Mouse (Mus musculus) spleen, adult 2 months (tissue): Measurements from ENCODE around the gene Kctd19. TPM values are rescaled to one million over a fixed set of nuclear protein-coding genes. Genes with fewer than 3 reads are reported as not detected.

Experiments used
- DNase-seq, 2 experiments: peaks; one replicate each; pipeline versions ENCODE4 v3.0.0 to v3.0.0-alpha.2; 2012 to 2021; ENCODE audit warnings: low spot score in 2 of 2, low read depth in 1 of 2
- H3K27ac ChIP-seq: fragments of 200-500 bp; 2 replicates; pipeline ENCODE4 v1.5.1; 2012; ENCODE audit warnings: low read length, inconsistent platforms; ENCODE audit not compliant: insufficient read depth
- H3K27me3 ChIP-seq: fragments of 200-500 bp; 2 replicates; pipeline ENCODE4 v1.6.1; 2012; ENCODE audit warnings: mild to moderate bottlenecking, moderate library complexity, low read length, inconsistent platforms; ENCODE audit not compliant: control insufficient read depth, insufficient read depth
- H3K36me3 ChIP-seq: fragments of 200-500 bp; 2 replicates; pipeline ENCODE4 v1.6.1; 2012; ENCODE audit warnings: mild to moderate bottlenecking, low read length, inconsistent platforms; ENCODE audit not compliant: control insufficient read depth, insufficient read depth
- H3K4me1 ChIP-seq: fragments of 200-500 bp; 2 replicates; pipeline ENCODE4 v1.6.1; 2011; ENCODE audit warnings: inconsistent platforms; ENCODE audit not compliant: control insufficient read depth, insufficient read depth, insufficient read length
- H3K4me3 ChIP-seq: fragments of 200-500 bp; 2 replicates; pipeline ENCODE4 v1.5.1; 2011; ENCODE audit warnings: mild to moderate bottlenecking, inconsistent platforms; ENCODE audit not compliant: insufficient read depth, insufficient read length; ENCODE audit errors: extremely low read depth
- CTCF ChIP-seq: fragments of 200-500 bp; IDR thresholded peaks from 2 replicates; pipeline ENCODE4 v1.5.1; 2011; ENCODE audit warnings: mild to moderate bottlenecking, inconsistent platforms; ENCODE audit not compliant: insufficient read depth, insufficient read length, insufficient replicate concordance; ENCODE audit errors: extremely low read depth
- POLR2A ChIP-seq: fragments of 200-500 bp; IDR thresholded peaks from 2 replicates; pipeline ENCODE4 v1.6.1; 2011; ENCODE audit warnings: low read depth, low read length, inconsistent platforms
- WGBS: fragments of 180-500 bp; shearing (Covaris S2); methylation state at CpG from one replicate; pipeline ENCODE4 v1.1.7; 2018; 5-methylcytosine and 5-hydroxymethylcytosine counted together
- polyA plus RNA-seq: library from polyadenylated mRNA; depleted of rRNA; stranded (reverse); fragments of >200 nt; gene quantifications from 2 replicates; pipeline ENCODE4 v1.2.3, GENCODE M21; 2012

The Kctd19 gene
- polyA plus RNA-seq, 1 experiment, result 0.62 TPM

GRCm38 (mm10) chr8:105384070-105384469, 29.2 kb downstream of the Kctd19 start:
- Histone ChIP-seq H3K4me1 (no peaks in the 10 kb centered on the region), H3K27ac (no peak overlapping the region), H3K4me3 (no peak overlapping the region), H3K36me3 (no peaks in the 10 kb centered on the region), H3K27me3 (no peaks in the 10 kb centered on the region)
- TF ChIP-seq POLR2A, result no peak
- no peak for TF ChIP-seq CTCF
- WGBS, result 92% methylated on average over 2 of the region's 2 CpGs
- DNase-seq, result no peak

GRCm38 (mm10) chr8:105380308-105380707, 33.0 kb downstream of the Kctd19 start:
- Histone ChIP-seq H3K36me3 (no peaks in the 10 kb centered on the region), H3K4me3 (no peak overlapping the region), H3K27ac (no peak overlapping the region), H3K4me1 (no peaks in the 10 kb centered on the region), H3K27me3 (no peaks in the 10 kb centered on the region)
- TF ChIP-seq POLR2A (no peak), CTCF (no peak)
- DNase-seq, result no peak
- 78% methylated on average over 12 of the region's 12 CpGs for WGBS

- Histone ChIP-seq H3K27me3 (no peaks in the 10 kb centered on the region), H3K4me3 (no peak overlapping the region), H3K36me3 (no peaks in the 10 kb centered on the region), H3K4me1 (no peaks in the 10 kb centered on the region), H3K27ac (no peak overlapping the region)
- no peak for DNase-seq
- WGBS, result 69% methylated on average over 19 of the region's 19 CpGs
- TF ChIP-seq POLR2A, result no peak
- no peak for TF ChIP-seq CTCF
These were observed 34.6 kb downstream of the Kctd19 start for GRCm38 (mm10) chr8:105378673-105379072.

- no peak overlapping the region for H3K27ac ChIP-seq
- no peak for DNase-seq
- H3K36me3 ChIP-seq, result no peaks in the 10 kb centered on the region
- H3K4me3 ChIP-seq, result no peak overlapping the region
- WGBS, result 51% methylated on average over 33 of the region's 33 CpGs
- H3K27me3 ChIP-seq, result no peaks in the 10 kb centered on the region
- no peaks in the 10 kb centered on the region for H3K4me1 ChIP-seq
- TF ChIP-seq POLR2A (no peak), CTCF (0 out of 2 replicates have a peak, but pooled peaks have one; percentile 12)
These were observed 38.8 kb downstream of the Kctd19 start for GRCm38 (mm10) chr8:105374513-105374966.

- Histone ChIP-seq H3K27ac (no peak within 1 kb of the TSS), H3K4me1 (no peaks in the 10 kb centered on the region), H3K4me3 (no peak within 1 kb of the TSS), H3K36me3 (no peaks in the 10 kb centered on the region), H3K27me3 (no peaks in the 10 kb centered on the region)
- WGBS, result 67% methylated on average over 2 of the region's 2 CpGs
- TF ChIP-seq CTCF (no peak), POLR2A (no peak)
- no peak for DNase-seq
These were observed 40.3 kb downstream of the Kctd19 start, which contains the start of gene Plekhg4 for GRCm38 (mm10) chr8:105373032-105373431. Gene Plekhg4 (plus strand): TSS chr8:105373274.

GRCm38 (mm10) chr8:105372473-105372872, 40.8 kb downstream of the Kctd19 start:
- H3K4me3 ChIP-seq, result no peak overlapping the region
- 91% methylated on average over 9 of the region's 9 CpGs for WGBS
- no peaks in the 10 kb centered on the region for H3K4me1 ChIP-seq
- no peaks in the 10 kb centered on the region for H3K36me3 ChIP-seq
- no peak for DNase-seq
- TF ChIP-seq POLR2A (no peak), CTCF (no peak)
- H3K27me3 ChIP-seq, result no peaks in the 10 kb centered on the region
- no peak overlapping the region for H3K27ac ChIP-seq

GRCm38 (mm10) chr8:105367107-105367506, 46.2 kb downstream of the Kctd19 start:
- DNase-seq, result no peak
- WGBS, result 68% methylated on average over 2 of the region's 2 CpGs
- no peak for TF ChIP-seq POLR2A
- no peak for TF ChIP-seq CTCF
- H3K4me1 ChIP-seq, result no peaks in the 10 kb centered on the region
- no peaks in the 10 kb centered on the region for H3K36me3 ChIP-seq
- H3K27me3 ChIP-seq, result no peaks in the 10 kb centered on the region
- H3K4me3 ChIP-seq, result no peak overlapping the region
- H3K27ac ChIP-seq, result no peak overlapping the region
